Mouse (Mus musculus) C2C12 (cell line): ENCODE data around the gene Zcwpw1.

Experiments used
- CEBPB ChIP-seq: IDR thresholded peaks from one replicate; pipeline ENCODE4 v1.6.1; 2011; ENCODE audit warnings: low read depth, mild to moderate bottlenecking, control low read depth, moderate library complexity
- CTCF ChIP-seq: IDR thresholded peaks from one replicate; pipeline ENCODE4 v1.5.1; 2011; ENCODE audit not compliant: control insufficient read depth, insufficient read depth, insufficient read length
- FOSL1 ChIP-seq: IDR thresholded peaks from one replicate; pipeline ENCODE4 v1.8.0; 2011; ENCODE audit warnings: mild to moderate bottlenecking, low read length; ENCODE audit not compliant: poor library complexity, insufficient read depth, severe bottlenecking
- MAX ChIP-seq: IDR thresholded peaks from one replicate; pipeline ENCODE4 v1.6.1; 2011; ENCODE audit warnings: mild to moderate bottlenecking, control low read depth
- MYOD1 ChIP-seq: IDR thresholded peaks from one replicate; pipeline ENCODE4 v1.6.1; 2011; ENCODE audit warnings: low read depth; ENCODE audit not compliant: control insufficient read depth, insufficient read length
- MYOG ChIP-seq: IDR thresholded peaks from one replicate; pipeline ENCODE4 v1.6.1; 2011; ENCODE audit not compliant: control insufficient read depth, insufficient read length; ENCODE audit errors: extremely low read depth
- USF1 ChIP-seq: IDR thresholded peaks from one replicate; pipeline ENCODE4 v1.6.1; 2011; ENCODE audit warnings: low read depth, mild to moderate bottlenecking, control low read depth, moderate library complexity

- TF ChIP-seq MAX = no peak
- TF ChIP-seq MYOG = no peak
- TF ChIP-seq CTCF = no peak
- TF ChIP-seq MYOD1 = no peak
- no peak for TF ChIP-seq USF1
- no peak for TF ChIP-seq FOSL1
- TF ChIP-seq CEBPB = no peak
Measured at GRCm38 (mm10) chr5:137740506-137740905, 47.1 kb upstream of the Zcwpw1 start.
